Mouse (Mus musculus) heart, postnatal 0 days (tissue): Measurements from ENCODE around the gene Ncapg.
"Not testable (repeated sequence)": the region's sequence is repeated elsewhere in the genome, so short reads cannot be mapped to it uniquely, and the experiment has no call there.

Source experiments
- CTCF ChIP-seq: IDR thresholded peaks from 2 replicates; pipeline ENCODE4 v1.5.1; 2016; ENCODE audit warnings: antibody characterized with exemption, control low read depth, low read depth
- EP300 ChIP-seq: IDR thresholded peaks from 2 replicates; pipeline ENCODE4 v1.6.1; 2016; ENCODE audit warnings: antibody characterized with exemption, low read depth

DNA sequence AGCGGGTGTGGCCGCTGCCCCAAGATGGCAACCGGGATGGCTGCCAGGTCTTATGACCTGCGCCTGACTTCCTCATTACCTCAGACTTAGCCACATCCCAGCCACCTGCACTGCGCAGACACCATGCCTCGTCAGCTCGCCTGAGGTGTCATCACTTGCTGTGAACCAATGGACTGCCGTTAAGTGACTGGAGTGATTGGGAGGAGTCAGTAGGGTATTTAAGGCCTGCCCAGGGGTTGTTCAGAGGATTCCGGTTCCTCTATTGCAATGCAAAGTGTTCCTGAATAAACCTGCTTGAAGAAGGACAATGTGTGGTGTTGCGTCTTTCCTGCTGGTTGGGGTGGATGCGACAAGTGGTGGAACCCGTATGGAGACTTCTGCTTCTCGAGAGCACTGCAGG, 11.3 kb upstream of the Ncapg start:
- not testable (repeated sequence) for TF ChIP-seq CTCF, EP300
